Mouse (Mus musculus): ENCODE results near the gene Neto2. TPM values are rescaled to one million over a fixed set of nuclear protein-coding genes. Genes with fewer than 3 reads are reported as not detected.

Neto2 gene
- polyA plus RNA-seq, 1 experiment from 2014 or later: 16.1 TPM

- Histone ChIP-seq H3K9me3 (no peaks in the 10 kb centered on the region), H3K9ac (replicated peaks) (no peak overlapping the region), H3K27me3 (no peaks in the 10 kb centered on the region), H3K36me3 (no peaks in the 10 kb centered on the region), H3K4me3 (replicated peaks) (no peak overlapping the region), H3K4me1 (replicated peaks) (no peaks in the 10 kb centered on the region), H3K27ac (no peak overlapping the region), H3K4me2 (no peak overlapping the region)
- WGBS: 42% methylated on average over 8 of the region's 8 CpGs
- ATAC-seq (ENCODE audit: insufficient number of reproducible peaks, insufficient read depth, low FRiP score, low TSS enrichment, low read depth): no peak
These were observed 97.4 kb downstream of the Neto2 start for GRCm38 (mm10) chr8:85603203-85603895.

DNA sequence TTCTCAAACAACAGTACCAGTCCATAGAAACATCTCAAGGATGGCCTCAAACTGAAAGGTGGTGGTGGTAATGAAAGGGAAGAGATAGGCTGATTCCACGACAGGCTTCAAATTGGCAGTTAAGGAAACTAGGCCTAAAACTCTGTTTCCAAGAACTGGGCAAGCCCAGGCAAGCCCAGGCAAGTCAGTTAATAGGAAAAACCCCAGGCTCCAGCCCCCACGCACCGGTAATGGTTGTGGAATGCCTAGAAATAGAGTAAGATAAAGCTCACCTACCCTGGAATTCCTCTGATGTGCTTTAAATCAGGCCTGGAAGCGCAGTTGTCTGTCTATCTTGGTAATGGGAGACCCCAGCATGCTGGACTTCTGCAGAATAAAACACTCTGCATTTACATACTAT, 98.0 kb downstream of the Neto2 start:
- Histone ChIP-seq H3K4me1 (replicated peaks) (no peaks in the 10 kb centered on the region), H3K4me2 (no peak overlapping the region), H3K9me3 (no peaks in the 10 kb centered on the region), H3K27ac (no peak overlapping the region), H3K36me3 (no peaks in the 10 kb centered on the region), H3K9ac (replicated peaks) (no peak overlapping the region), H3K27me3 (no peaks in the 10 kb centered on the region), H3K4me3 (replicated peaks) (no peak overlapping the region)
- ATAC-seq (ENCODE audit: insufficient number of reproducible peaks, insufficient read depth, low FRiP score, low TSS enrichment, low read depth): no peak
- 75% methylated on average over 4 of the region's 4 CpGs for WGBS

DNA sequence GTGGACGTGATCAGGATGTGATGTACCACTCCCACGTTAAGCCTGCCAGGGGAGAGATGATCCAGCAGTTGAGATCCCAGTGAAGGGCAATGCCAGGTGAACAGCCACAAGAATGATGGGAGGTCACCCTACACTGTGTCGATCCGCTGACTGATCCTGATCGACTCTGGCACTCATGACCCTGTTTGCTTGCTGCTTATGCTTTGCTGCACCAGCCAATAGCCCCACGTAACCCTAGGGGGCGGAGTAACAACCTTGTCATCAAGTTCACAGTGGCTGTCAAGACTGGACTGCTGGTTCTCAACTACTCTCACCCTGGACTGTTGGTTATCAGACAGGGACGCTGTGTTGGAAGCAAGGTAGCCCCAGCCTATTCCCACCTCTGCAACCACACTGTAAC, 99.0 kb downstream of the Neto2 start:
- H3K4me1 ChIP-seq (replicated peaks): no peaks in the 10 kb centered on the region
- no peaks in the 10 kb centered on the region for H3K27me3 ChIP-seq
- H3K36me3 ChIP-seq: no peaks in the 10 kb centered on the region
- 63% methylated on average over 8 of the region's 8 CpGs for WGBS
- no peak for ATAC-seq (ENCODE audit: insufficient number of reproducible peaks, insufficient read depth, low FRiP score, low TSS enrichment, low read depth)
- no peak overlapping the region for H3K4me2 ChIP-seq
- H3K9ac ChIP-seq (replicated peaks): no peak overlapping the region
- no peaks in the 10 kb centered on the region for H3K9me3 ChIP-seq
- H3K4me3 ChIP-seq (replicated peaks): no peak overlapping the region
- no peak overlapping the region for H3K27ac ChIP-seq

- Histone ChIP-seq H3K36me3 (no peaks in the 10 kb centered on the region), H3K27ac (no peak overlapping the region), H3K4me2 (no peak overlapping the region), H3K9ac (replicated peaks) (no peak overlapping the region), H3K4me1 (replicated peaks) (0 out of 2 replicates have a peak, but pooled peaks cover 5% of the 10 kb centered on the region), H3K9me3 (no peaks in the 10 kb centered on the region), H3K27me3 (no peaks in the 10 kb centered on the region), H3K4me3 (replicated peaks) (no peak overlapping the region)
- ATAC-seq (ENCODE audit: insufficient number of reproducible peaks, insufficient read depth, low FRiP score, low TSS enrichment, low read depth): no peak
- whole genome bisulfite sequencing: 62% methylated on average over 8 of the region's 8 CpGs
These were observed 103.1 kb downstream of the Neto2 start for GRCm38 (mm10) chr8:85597413-85598191.

DNA sequence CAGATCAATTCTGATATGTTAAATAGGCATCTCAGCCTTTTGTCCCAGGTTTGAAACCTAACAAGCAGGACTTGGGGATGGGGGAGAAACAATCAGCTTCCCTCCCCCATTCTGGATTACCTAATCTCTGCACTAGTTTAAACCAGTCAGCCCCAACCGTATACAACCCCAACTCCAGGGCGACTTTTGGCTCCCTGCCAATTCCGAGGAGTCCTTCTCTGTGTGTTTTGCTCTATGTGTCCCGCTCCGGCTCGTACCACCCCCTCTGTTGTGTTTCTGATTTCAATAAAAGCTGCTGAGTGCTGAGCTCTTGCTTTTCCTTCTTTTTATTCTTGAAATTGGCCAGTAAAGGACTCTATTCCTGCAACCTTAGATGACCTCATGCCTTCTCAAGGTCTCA, 105.3 kb downstream of the Neto2 start:
- ATAC-seq (ENCODE audit: insufficient number of reproducible peaks, insufficient read depth, low FRiP score, low TSS enrichment, low read depth): peak; percentile 68; the same call in 1 of the 2 replicates
- Histone ChIP-seq H3K4me3 (replicated peaks) (no peak overlapping the region), H3K4me1 (replicated peaks) (0 out of 2 replicates have a peak, but pooled peaks cover 5% of the 10 kb centered on the region)

GRCm38 (mm10) chr8:85594983-85595382, 105.7 kb downstream of the Neto2 start:
- no peaks in the 10 kb centered on the region for H3K36me3 ChIP-seq
- H3K4me3 ChIP-seq (replicated peaks): no peak overlapping the region
- H3K9ac ChIP-seq (replicated peaks): no peak overlapping the region
- 47% methylated on average over 3 of the region's 3 CpGs for WGBS
- H3K27me3 ChIP-seq: no peaks in the 10 kb centered on the region
- H3K4me2 ChIP-seq: no peak overlapping the region
- H3K27ac ChIP-seq: no peak overlapping the region
- H3K9me3 ChIP-seq: no peaks in the 10 kb centered on the region
- ATAC-seq (ENCODE audit: insufficient number of reproducible peaks, insufficient read depth, low FRiP score, low TSS enrichment, low read depth): no peak
- 0 out of 2 replicates have a peak, but pooled peaks cover 5% of the 10 kb centered on the region for H3K4me1 ChIP-seq (replicated peaks)

More for the DNA sequence above, 105.3 kb downstream of the Neto2 start:
- H3K36me3 ChIP-seq: no peaks in the 10 kb centered on the region
- no peak overlapping the region for H3K27ac ChIP-seq
- no peaks in the 10 kb centered on the region for H3K9me3 ChIP-seq
- no peak overlapping the region for H3K4me2 ChIP-seq
- no peak overlapping the region for H3K9ac ChIP-seq (replicated peaks)
- no peaks in the 10 kb centered on the region for H3K27me3 ChIP-seq
- 49% methylated on average over 6 of the region's 6 CpGs for WGBS

DNA sequence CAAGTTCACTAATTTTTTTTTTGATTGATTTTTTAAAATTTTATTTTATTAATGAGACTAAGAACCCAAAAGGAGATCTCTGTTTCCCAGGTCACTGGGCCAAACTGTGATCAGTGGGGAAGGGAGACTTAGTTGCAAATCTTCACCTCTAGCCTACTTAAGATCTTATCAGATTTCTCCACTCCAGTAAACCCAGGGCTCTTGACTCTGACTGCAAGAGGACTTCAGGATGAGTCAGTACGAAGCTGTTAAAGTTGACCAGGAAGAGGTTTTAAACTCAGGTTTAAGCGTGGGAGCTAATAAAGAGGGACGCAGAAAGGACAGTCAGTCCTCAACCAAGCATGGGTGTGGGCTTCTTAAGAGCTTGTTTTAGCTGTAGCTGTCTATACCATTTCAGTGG, 107.4 kb downstream of the Neto2 start:
- no peak for ATAC-seq (ENCODE audit: insufficient number of reproducible peaks, insufficient read depth, low FRiP score, low TSS enrichment, low read depth)
- H3K9me3 ChIP-seq: no peaks in the 10 kb centered on the region
- no peak overlapping the region for H3K9ac ChIP-seq (replicated peaks)
- 0 out of 2 replicates have a peak, but pooled peaks cover 5% of the 10 kb centered on the region for H3K4me1 ChIP-seq (replicated peaks)
- no peak overlapping the region for H3K4me2 ChIP-seq
- no peaks in the 10 kb centered on the region for H3K27me3 ChIP-seq
- WGBS: 77% methylated on average over 3 of the region's 3 CpGs
- no peaks in the 10 kb centered on the region for H3K36me3 ChIP-seq
- H3K27ac ChIP-seq: no peak overlapping the region
- H3K4me3 ChIP-seq (replicated peaks): no peak overlapping the region

GRCm38 (mm10) chr8:85591532-85591931, 109.2 kb downstream of the Neto2 start:
- no peak for ATAC-seq (ENCODE audit: insufficient number of reproducible peaks, insufficient read depth, low FRiP score, low TSS enrichment, low read depth)
- Histone ChIP-seq H3K9ac (replicated peaks) (no peak overlapping the region), H3K36me3 (no peaks in the 10 kb centered on the region), H3K27ac (no peak overlapping the region), H3K9me3 (no peaks in the 10 kb centered on the region), H3K27me3 (no peaks in the 10 kb centered on the region), H3K4me3 (replicated peaks) (no peak overlapping the region), H3K4me2 (no peak overlapping the region), H3K4me1 (replicated peaks) (0 out of 2 replicates have a peak, but pooled peaks cover 5% of the 10 kb centered on the region)
- 87% methylated on average over 1 of the region's 1 CpGs for WGBS

DNA sequence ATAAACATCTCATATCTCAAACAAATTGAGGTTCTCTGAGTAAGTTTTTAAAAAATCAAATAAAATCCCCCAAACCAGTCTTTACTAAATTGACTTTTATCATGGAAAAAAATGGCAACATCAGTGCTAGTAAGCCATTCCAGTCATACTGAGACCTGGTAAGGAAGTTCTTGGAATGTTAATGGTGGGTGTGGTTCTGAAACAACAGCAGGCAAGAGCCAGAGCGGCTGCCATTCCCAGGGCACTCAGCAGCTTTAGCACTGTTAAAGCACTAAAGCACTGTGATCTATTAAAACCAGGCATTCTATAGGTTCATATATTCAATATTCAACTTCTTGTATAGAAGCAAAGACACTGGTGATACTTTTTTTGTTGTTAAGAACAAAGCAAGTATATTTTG, 110.5 kb downstream of the Neto2 start:
- Histone ChIP-seq H3K4me2 (no peak overlapping the region), H3K36me3 (no peaks in the 10 kb centered on the region), H3K27ac (no peak overlapping the region), H3K9ac (replicated peaks) (no peak overlapping the region), H3K9me3 (no peaks in the 10 kb centered on the region), H3K4me3 (replicated peaks) (no peak overlapping the region), H3K27me3 (no peaks in the 10 kb centered on the region), H3K4me1 (replicated peaks) (0 out of 2 replicates have a peak, but pooled peaks cover under 1% of the 10 kb centered on the region)
- 52% methylated on average over 1 of the region's 1 CpGs for WGBS
- no peak for ATAC-seq (ENCODE audit: insufficient number of reproducible peaks, insufficient read depth, low FRiP score, low TSS enrichment, low read depth)

DNA sequence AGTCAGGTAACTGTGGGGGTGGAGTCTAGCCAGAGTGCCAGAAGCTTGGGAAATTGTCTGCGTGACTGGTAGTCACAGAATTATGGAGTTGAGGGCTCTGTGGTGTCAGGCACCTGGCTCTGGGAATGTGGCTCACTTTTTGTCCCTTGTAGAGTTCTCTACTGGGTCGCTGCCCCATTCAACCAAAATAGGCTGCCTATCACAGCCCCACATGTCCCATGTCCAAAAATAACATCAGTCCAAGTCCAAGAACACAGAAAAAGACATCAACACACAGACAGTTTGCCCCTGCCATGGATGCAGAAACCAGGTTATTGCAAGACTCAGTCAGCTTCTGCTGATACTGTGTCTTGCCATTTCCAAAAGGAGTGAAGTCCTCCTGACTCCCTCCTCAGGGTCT, 112.1 kb downstream of the Neto2 start:
- Histone ChIP-seq H3K4me2 (no peak overlapping the region), H3K4me1 (replicated peaks) (no peaks in the 10 kb centered on the region), H3K4me3 (replicated peaks) (no peak overlapping the region), H3K27me3 (no peaks in the 10 kb centered on the region), H3K9ac (replicated peaks) (no peak overlapping the region), H3K36me3 (no peaks in the 10 kb centered on the region), H3K9me3 (no peaks in the 10 kb centered on the region), H3K27ac (no peak overlapping the region)
- WGBS: 77% methylated on average over 2 of the region's 2 CpGs
- ATAC-seq (ENCODE audit: insufficient number of reproducible peaks, insufficient read depth, low FRiP score, low TSS enrichment, low read depth): no peak

Measured in limb, embryonic 12.5 days (tissue).